Mouse (Mus musculus) CH12.LX (cell line): ENCODE measurements at regions not wholly inside any gene's neighbourhood (a gene's known extent, or its start where the extent isn't known, plus 50 kb on each side); places are given as distances from the start of the nearest gene placed in this dataset.

Experiments used
- DNase-seq: peaks from one replicate; pipeline ENCODE4 v3.0.0-alpha.2; 2013; ENCODE audit errors: extremely low read depth
- H3K27ac ChIP-seq: 2 replicates; pipeline ENCODE4 v1.5.1; 2012; ENCODE audit warnings: low read depth, mild to moderate bottlenecking, control low read depth, moderate library complexity; ENCODE audit not compliant: insufficient read depth
- H3K27me3 ChIP-seq: replicated peaks from 2 replicates; pipeline ENCODE3; 2012; ENCODE audit warnings: inconsistent platforms
- H3K36me3 ChIP-seq, 2 experiments: replicated peaks in 1 of 2; 2 replicates each; pipeline versions ENCODE3 to v1.6.1; 2012; ENCODE audit warnings: inconsistent platforms in 1 of 2, low read length in 1 of 2, mild to moderate bottlenecking in 1 of 2, mixed read lengths in 1 of 2, moderate library complexity in 1 of 2; ENCODE audit not compliant: control insufficient read depth in 1 of 2, insufficient read depth in 1 of 2
- H3K4me1 ChIP-seq, 2 experiments: 2 replicates each; pipeline ENCODE4 v1.6.1; 2012; ENCODE audit warnings: inconsistent platforms in 1 of 2, moderate library complexity in 1 of 2; ENCODE audit not compliant: insufficient read depth in 2 of 2, control insufficient read depth in 1 of 2
- H3K4me2 ChIP-seq: 2 replicates; pipeline ENCODE4 v1.6.1; 2012; ENCODE audit warnings: low read depth, mild to moderate bottlenecking, control low read depth; ENCODE audit not compliant: poor library complexity, insufficient read depth, severe bottlenecking
- H3K4me3 ChIP-seq, 3 experiments: fragments of 150-350 bp in 1 of 3; sonication (generic) in 1 of 3; replicated peaks in 1 of 3; 2 replicates each; pipeline versions ENCODE3 to v1.5.1; 2011 to 2012; ENCODE audit warnings: low read depth in 2 of 3, low read length in 2 of 3, mild to moderate bottlenecking in 2 of 3, moderate library complexity in 2 of 3, control low read depth in 1 of 3, improper control_type of control experiment in 1 of 3, inconsistent platforms in 1 of 3, mixed read lengths in 1 of 3; ENCODE audit not compliant: poor library complexity in 1 of 3
- H3K79me2 ChIP-seq: replicated peaks from 2 replicates; pipeline ENCODE4 v1.6.1; 2012; ENCODE audit warnings: mild to moderate bottlenecking, moderate library complexity; ENCODE audit not compliant: control insufficient read depth, poor library complexity, insufficient read depth, severe bottlenecking; ENCODE audit errors: extremely low read depth
- H3K9ac ChIP-seq: 2 replicates; pipeline ENCODE4 v1.6.1; 2012; ENCODE audit warnings: low read depth, mild to moderate bottlenecking, control low read depth, moderate library complexity; ENCODE audit not compliant: insufficient read depth
- H3K9me3 ChIP-seq: replicated peaks from 2 replicates; pipeline ENCODE3; 2012; ENCODE audit warnings: low read length, inconsistent platforms, mixed read lengths
- BHLHE40 ChIP-seq: IDR thresholded peaks from 2 replicates; pipeline ENCODE4 v1.6.1; 2011; ENCODE audit warnings: mild to moderate bottlenecking, low read depth, low read length, improper control_type of control experiment
- CHD1 ChIP-seq: IDR thresholded peaks from 2 replicates; pipeline ENCODE4 v1.6.1; 2012; ENCODE audit warnings: low read depth, low read length, improper control_type of control experiment, inconsistent platforms
- CHD2 ChIP-seq: IDR thresholded peaks from 2 replicates; pipeline ENCODE4 v1.6.1; 2011; ENCODE audit warnings: low read length, improper control_type of control experiment
- CTCF ChIP-seq, 2 experiments: IDR thresholded peaks in 1 of 2; conservative IDR thresholded peaks in 1 of 2; 2 replicates each; pipeline ENCODE4 v1.5.1; 2011 to 2012; ENCODE audit warnings: low read depth in 2 of 2, low read length in 2 of 2, improper control_type of control experiment in 1 of 2, inconsistent platforms in 1 of 2, mild to moderate bottlenecking in 1 of 2, moderate library complexity in 1 of 2
- E2F4 ChIP-seq: IDR thresholded peaks from 2 replicates; pipeline ENCODE4 v1.6.1; 2011; ENCODE audit warnings: low read depth, low read length, improper control_type of control experiment; ENCODE audit not compliant: insufficient replicate concordance
- EP300 ChIP-seq: IDR thresholded peaks from 2 replicates; pipeline ENCODE4 v1.6.1; 2011; ENCODE audit warnings: low read length, improper control_type of control experiment
- GABPA ChIP-seq: IDR thresholded peaks from 2 replicates; pipeline ENCODE4 v1.6.1; 2012; ENCODE audit warnings: low read depth, low read length, improper control_type of control experiment, inconsistent platforms; ENCODE audit not compliant: insufficient replicate concordance
- HCFC1 ChIP-seq: IDR thresholded peaks from 2 replicates; pipeline ENCODE4 v1.6.1; 2012; ENCODE audit warnings: low read depth, mild to moderate bottlenecking, inconsistent platforms, low read length, improper control_type of control experiment
- JUN ChIP-seq: IDR thresholded peaks from 2 replicates; pipeline ENCODE4 v1.6.1; 2011; ENCODE audit warnings: low read depth, mild to moderate bottlenecking, low read length, improper control_type of control experiment, moderate library complexity; ENCODE audit not compliant: insufficient read depth
- MAZ ChIP-seq: IDR thresholded peaks from 2 replicates; pipeline ENCODE4 v1.6.1; 2012; ENCODE audit warnings: low read depth, mild to moderate bottlenecking, inconsistent platforms, low read length, improper control_type of control experiment, moderate library complexity
- MEF2A ChIP-seq: IDR thresholded peaks from 2 replicates; pipeline ENCODE4 v1.6.1; 2014; ENCODE audit warnings: low read depth, mild to moderate bottlenecking, inconsistent platforms, low read length, improper control_type of control experiment, borderline replicate concordance
- RAD21 ChIP-seq: IDR thresholded peaks from 2 replicates; pipeline ENCODE4 v1.6.1; 2011; ENCODE audit warnings: low read depth, mild to moderate bottlenecking, low read length, improper control_type of control experiment, moderate library complexity
- SMC3 ChIP-seq: IDR thresholded peaks from 2 replicates; pipeline ENCODE4 v1.6.1; 2011; ENCODE audit warnings: low read depth, low read length, improper control_type of control experiment
- UBTF ChIP-seq: IDR thresholded peaks from 2 replicates; pipeline ENCODE4 v1.6.1; 2012; ENCODE audit warnings: low read depth, mild to moderate bottlenecking, inconsistent platforms, low read length, improper control_type of control experiment, moderate library complexity
- USF1 ChIP-seq: IDR thresholded peaks from 2 replicates; pipeline ENCODE4 v1.6.1; 2014; ENCODE audit warnings: low read depth, mild to moderate bottlenecking, inconsistent platforms, low read length, improper control_type of control experiment
- ZC3H11A ChIP-seq: IDR thresholded peaks from 2 replicates; pipeline ENCODE4 v1.6.1; 2012; ENCODE audit warnings: low read depth, mild to moderate bottlenecking, inconsistent platforms, low read length, improper control_type of control experiment
- ZMIZ1 ChIP-seq: IDR thresholded peaks from 2 replicates; pipeline ENCODE4 v1.6.1; 2012; ENCODE audit warnings: low read depth, mild to moderate bottlenecking, inconsistent platforms, low read length, improper control_type of control experiment
- ZNF384 ChIP-seq: IDR thresholded peaks from 2 replicates; pipeline ENCODE4 v1.6.1; 2012; ENCODE audit warnings: low read depth, low read length, improper control_type of control experiment, inconsistent platforms
- dilution Hi-C: fragments of 300-500 bp; cut with MboI; formaldehyde crosslinking; loops from 2 replicates; pipeline ENCODE4 v1.14.3; 2020; ENCODE audit warnings: low sequenced_read_pairs; ENCODE audit not compliant: extremely low pct_unique_long_range_greater_than_20kb, extremely low pct_ligation_motif_present
- in situ Hi-C: fragments of 300-500 bp; cut with MboI; formaldehyde crosslinking; loops from 3 replicates; pipeline ENCODE4 v1.14.3; 2019; ENCODE audit warnings: low sequenced_read_pairs, low pct_ligation_motif_present, low pct_unique_long_range_greater_than_20kb, mixed read lengths

DNA sequence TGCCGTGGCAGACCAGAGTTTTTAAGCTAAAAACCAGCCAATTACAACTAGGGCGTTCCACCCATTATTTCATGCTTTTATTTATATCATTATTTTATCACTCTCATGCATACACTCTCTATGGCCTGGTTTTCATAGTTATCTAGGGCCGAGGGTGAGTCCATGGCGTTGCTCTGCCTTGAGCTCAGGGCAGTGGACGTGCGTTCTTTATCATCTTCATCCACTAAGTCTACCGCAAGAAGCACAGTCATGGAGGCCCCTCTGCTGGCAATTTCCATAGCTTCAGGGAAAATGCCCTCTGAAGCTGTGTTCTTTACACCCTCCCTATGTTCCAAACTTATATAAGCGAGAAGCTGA is 67.0 kb upstream of the Vrk1 start:
- in situ Hi-C loops, result no loop called here
- no peak overlapping the region for H3K27ac ChIP-seq
- TF ChIP-seq ZMIZ1, result no peak
- no peak for TF ChIP-seq HCFC1
- TF ChIP-seq UBTF, result no peak
- TF ChIP-seq ZNF384, result no peak
- TF ChIP-seq E2F4, result no peak
- no peak for TF ChIP-seq CHD2
- no peak for TF ChIP-seq MEF2A
- TF ChIP-seq GABPA, result no peak
- TF ChIP-seq CHD1, result no peak
- no peak for TF ChIP-seq ZC3H11A
- TF ChIP-seq, all 38 proteins: peak for 0
- H3K79me2 ChIP-seq, result no peaks in the 10 kb centered on the region
- no peak overlapping the region for H3K4me3 ChIP-seq
- dilution Hi-C loops, result no loop called here
- DNase-seq, result no peak
- H3K9me3 ChIP-seq, result no peaks in the 10 kb centered on the region
- no peak overlapping the region for H3K9ac ChIP-seq
- no peaks in the 10 kb centered on the region for H3K36me3 ChIP-seq
- peaks cover 0 to 22% of the 10 kb centered on the region in 2 experiments; a peak in 3 of 4 replicates for H3K4me1 ChIP-seq
- H3K27me3 ChIP-seq, result no peaks in the 10 kb centered on the region
- no peak overlapping the region for H3K4me2 ChIP-seq

DNA sequence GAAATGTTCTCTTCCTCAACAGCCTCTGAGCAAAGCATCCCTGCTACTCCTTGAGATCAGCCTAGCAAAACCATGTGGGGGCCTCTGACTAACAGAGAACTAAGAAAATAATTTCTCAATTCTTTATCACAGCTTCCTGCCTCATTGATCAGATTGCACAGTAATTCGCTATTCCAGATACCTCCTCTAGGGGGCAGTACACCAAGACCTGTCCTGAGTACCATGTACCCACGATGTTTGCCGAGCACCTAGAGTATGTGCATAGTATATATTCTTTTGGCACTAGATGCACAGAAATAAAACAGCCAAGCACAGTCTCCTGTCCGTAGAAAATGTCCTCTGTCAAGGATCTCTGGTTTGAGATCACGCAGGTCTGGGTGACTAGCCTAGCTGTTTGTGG is 62.7 kb upstream of the Vrk1 start:
- peaks cover 0 to 9% of the 10 kb centered on the region in 2 experiments; a peak in 1 of 4 replicates for H3K4me1 ChIP-seq
- TF ChIP-seq SMC3 (peak; percentile 17; the same call in 1 of the 2 replicates), MAZ (no peak), JUN (no peak), CTCF (conservative IDR thresholded peaks at IDR 0.05 in 1 of 2, IDR thresholded peaks at IDR 0.05 in 1 of 2; ENCODE audit: low read depth in 2 of 2, low read length in 2 of 2) (peak; percentile 61), RAD21 (peak; percentile 15)
- TF ChIP-seq, all 38 proteins: peak for 3
- no peaks in the 10 kb centered on the region for H3K79me2 ChIP-seq
- no peaks in the 10 kb centered on the region for H3K27me3 ChIP-seq
- dilution Hi-C loops (no loop called here), in situ Hi-C loops (no loop called here)
- DNase-seq, result peak; percentile 26
- no peaks in the 10 kb centered on the region for H3K9me3 ChIP-seq
- no peaks in the 10 kb centered on the region for H3K36me3 ChIP-seq
- H3K27ac ChIP-seq, result no peak overlapping the region
- H3K4me2 ChIP-seq, result 0 out of 2 replicates have a peak overlapping the region, but pooled peaks have one; percentile 55
- no peak overlapping the region for H3K4me3 ChIP-seq
- H3K9ac ChIP-seq, result no peak overlapping the region

DNA sequence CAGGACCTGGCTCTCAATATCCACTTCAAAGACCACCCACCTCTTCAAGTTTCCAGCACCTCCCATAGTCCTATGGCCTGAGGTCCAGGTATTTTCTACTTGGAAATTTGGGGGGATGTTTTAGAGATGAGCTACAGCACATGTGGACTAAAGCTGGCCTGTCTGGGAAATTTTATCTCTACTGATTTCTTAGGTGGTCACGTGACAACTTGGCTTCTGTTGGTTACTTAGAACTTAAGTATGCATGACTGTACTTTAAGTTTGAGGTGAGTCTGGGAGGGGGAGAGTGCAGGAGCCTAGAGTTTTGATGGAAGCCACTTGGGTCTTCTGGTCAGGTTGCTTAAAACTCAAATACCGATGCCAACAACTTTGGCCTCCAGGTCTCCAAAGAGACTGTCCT is 61.7 kb upstream of the Vrk1 start:
- no peaks in the 10 kb centered on the region for H3K36me3 ChIP-seq
- dilution Hi-C loops, result no loop called here
- no peak overlapping the region for H3K9ac ChIP-seq
- TF ChIP-seq BHLHE40 (0 out of 2 replicates have a peak, but pooled peaks have one; percentile 15), SMC3 (no peak), EP300 (no peak), E2F4 (no peak), HCFC1 (no peak), USF1 (peak; percentile 26; the same call in 1 of the 2 replicates)
- H3K4me3 ChIP-seq, result no peak overlapping the region
- H3K79me2 ChIP-seq, result no peaks in the 10 kb centered on the region
- H3K27me3 ChIP-seq, result no peaks in the 10 kb centered on the region
- H3K27ac ChIP-seq, result no peak overlapping the region
- no peak overlapping the region for H3K4me2 ChIP-seq
- DNase-seq, result no peak
- no peaks in the 10 kb centered on the region for H3K9me3 ChIP-seq
- peaks cover 0 to 4% of the 10 kb centered on the region in 2 experiments; a peak in 1 of 4 replicates for H3K4me1 ChIP-seq
- in situ Hi-C loops, result no loop called here
